Mouse (Mus musculus): ENCODE measurements around the gene Zscan20.

Gene Zscan20

GRCm38 (mm10) chr4:128609925-128610402 is at the start of gene Zscan20:
Zscan20 (minus strand) TSS chr4:128610098.
- DNase-seq: peak; percentile 96

GRCm38 (mm10) chr4:128655446-128655845 is 45.5 kb upstream of the Zscan20 start:
- DNase-seq: peak; percentile 10

- peak; percentile 97 for DNase-seq
Observed at GRCm38 (mm10) chr4:128654505-128655381, 44.8 kb upstream of the Zscan20 start, which contains the start of gene Phc2. Phc2 (plus strand) TSS chr4:128654702.

- no peak for DNase-seq
Observed at GRCm38 (mm10) chr4:128652584-128653298, 42.8 kb upstream of the Zscan20 start.

GRCm38 (mm10) chr4:128651530-128651929 is 41.6 kb upstream of the Zscan20 start:
- no peak for DNase-seq

GRCm38 (mm10) chr4:128648567-128649255 is 38.8 kb upstream of the Zscan20 start:
- DNase-seq: no peak

GRCm38 (mm10) chr4:128646762-128647161 is 36.9 kb upstream of the Zscan20 start:
- no peak for DNase-seq

- no peak for DNase-seq
Observed at GRCm38 (mm10) chr4:128645896-128646295, 36.0 kb upstream of the Zscan20 start.

- DNase-seq: no peak
Observed at GRCm38 (mm10) chr4:128641766-128642717, 32.1 kb upstream of the Zscan20 start.

- DNase-seq: no peak
Observed at GRCm38 (mm10) chr4:128638265-128638923, 28.5 kb upstream of the Zscan20 start.

- no peak for DNase-seq
Observed at GRCm38 (mm10) chr4:128637250-128637649, 27.4 kb upstream of the Zscan20 start.

GRCm38 (mm10) chr4:128635894-128636585 is 26.1 kb upstream of the Zscan20 start:
- DNase-seq: no peak

- no peak for DNase-seq
Observed at GRCm38 (mm10) chr4:128635451-128635850, 25.6 kb upstream of the Zscan20 start.

GRCm38 (mm10) chr4:128621109-128621508 is 11.2 kb upstream of the Zscan20 start:
- no peak for DNase-seq

- DNase-seq: no peak
Observed at GRCm38 (mm10) chr4:128620572-128620971, 10.7 kb upstream of the Zscan20 start.

GRCm38 (mm10) chr4:128618963-128619362 is 9.1 kb upstream of the Zscan20 start:
- DNase-seq: no peak

- DNase-seq: peak; percentile 86
Observed at GRCm38 (mm10) chr4:128618246-128618911, 8.5 kb upstream of the Zscan20 start, which contains the start of gene Tlr12. Tlr12 (minus strand) TSS chr4:128618619.

- DNase-seq: peak; percentile 55
Observed at GRCm38 (mm10) chr4:128617363-128618120, 7.6 kb upstream of the Zscan20 start.

- peak; percentile 49 for DNase-seq
Observed at GRCm38 (mm10) chr4:128615761-128616160, 5.9 kb upstream of the Zscan20 start.
